Mouse (Mus musculus) embryonic facial prominence, embryonic 11.5 days (tissue): ENCODE data around the gene Map6. TPM values are rescaled to one million over a fixed set of nuclear protein-coding genes. Genes with fewer than 3 reads are reported as not detected.

Source experiments
- ATAC-seq: fragments of 200-750 bp; cut with Nextera tagmentation; replicated peaks from 2 replicates; pipeline ENCODE4 v1.8.0; 2017; ENCODE audit warnings: low read depth; ENCODE audit not compliant: insufficient number of reproducible peaks, low FRiP score, low TSS enrichment
- DNase-seq: peaks from one replicate; pipeline ENCODE4 v3.0.0-alpha.2; 2015; ENCODE audit warnings: low spot score
- H3K27ac ChIP-seq: fragments of 300-500 bp; sonication (generic); replicated peaks from 2 replicates; pipeline ENCODE4 v1.5.1; 2014; ENCODE audit warnings: mild to moderate bottlenecking, low read depth, low read length, control low read depth
- H3K27me3 ChIP-seq: fragments of 300-500 bp; sonication (generic); 2 replicates; pipeline ENCODE4 v1.6.1; 2014; ENCODE audit warnings: mild to moderate bottlenecking, low read length, moderate library complexity, mixed read lengths; ENCODE audit not compliant: control insufficient read depth, insufficient read depth
- H3K36me3 ChIP-seq: fragments of 300-500 bp; sonication (generic); replicated peaks from 2 replicates; pipeline ENCODE4 v1.6.1; 2014; ENCODE audit warnings: low read depth, mild to moderate bottlenecking, low read length, moderate library complexity, mixed read lengths; ENCODE audit not compliant: control insufficient read depth, insufficient read depth
- H3K4me1 ChIP-seq: fragments of 300-500 bp; sonication (generic); 2 replicates; pipeline ENCODE4 v1.6.1; 2014; ENCODE audit warnings: low read length, mixed read lengths; ENCODE audit not compliant: control insufficient read depth, insufficient read depth
- H3K4me2 ChIP-seq: fragments of 300-500 bp; sonication (generic); 2 replicates; pipeline ENCODE4 v1.6.1; 2014; ENCODE audit warnings: low read depth, mild to moderate bottlenecking, control low read depth, low read length, moderate library complexity
- H3K4me3 ChIP-seq: fragments of 300-500 bp; sonication (generic); 2 replicates; pipeline ENCODE4 v1.5.1; 2014; ENCODE audit warnings: low read depth, low read length, control low read depth
- H3K9ac ChIP-seq: fragments of 300-500 bp; sonication (generic); replicated peaks from 2 replicates; pipeline ENCODE4 v1.6.1; 2014; ENCODE audit warnings: mild to moderate bottlenecking, control low read depth, low read length
- H3K9me3 ChIP-seq: fragments of 300-500 bp; sonication (generic); replicated peaks from 2 replicates; pipeline ENCODE4 v1.6.1; 2016; ENCODE audit warnings: mild to moderate bottlenecking, low read length, inconsistent platforms, mixed read lengths; ENCODE audit not compliant: control insufficient read depth
- WGBS: fragments of 180-500 bp; shearing (Covaris S2); extraction: QIAGEN DNeasy Blood & Tissue Kit; methylation state at CpG from one replicate; pipeline ENCODE4 v1.1.7; 2014; 5-methylcytosine and 5-hydroxymethylcytosine counted together
- polyA plus RNA-seq: library from polyadenylated mRNA; unstranded; fragments of >200 nt; fragmentation: Nextera tagmentation; extraction: Ambion mirVana; gene quantifications from 2 replicates; pipeline ENCODE4 v1.2.1, GENCODE M21; 2014

Map6 gene
- polyA plus RNA-seq, 1 experiment from 2014 or later, result 8.9 TPM

GRCm38 (mm10) chr7:99230061-99230747, 37.0 kb upstream of the Map6 start:
- H3K36me3 ChIP-seq, result no peaks in the 10 kb centered on the region
- ATAC-seq (no peak), DNase-seq (no peak)
- WGBS, result 68% methylated on average over 7 of the region's 7 CpGs
- H3K4me2 ChIP-seq, result no peak overlapping the region
- H3K9me3 ChIP-seq, result no peaks in the 10 kb centered on the region
- H3K9ac ChIP-seq, result no peak overlapping the region
- H3K4me1 ChIP-seq, result no peaks in the 10 kb centered on the region
- no peak overlapping the region for H3K4me3 ChIP-seq
- no peaks in the 10 kb centered on the region for H3K27me3 ChIP-seq
- H3K27ac ChIP-seq, result no peak overlapping the region

DNA sequence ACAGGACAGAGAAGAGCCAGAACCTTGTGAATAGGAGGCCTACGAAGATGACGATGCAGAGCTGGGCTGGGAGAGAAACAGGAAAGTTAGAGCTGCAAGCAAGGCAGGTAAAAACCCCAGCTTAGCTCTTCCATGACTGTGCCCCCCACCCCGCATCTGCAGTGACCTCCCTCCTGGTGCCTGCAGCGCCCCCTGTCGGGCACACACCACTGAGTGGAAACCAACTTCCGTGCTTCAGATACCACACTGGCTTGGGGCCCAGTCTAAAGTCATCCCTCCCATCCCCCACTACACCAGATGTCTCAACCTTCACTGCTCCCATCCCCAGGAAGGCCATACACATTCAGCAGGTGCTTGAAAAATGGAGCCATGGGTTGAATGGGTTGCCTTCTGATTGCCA, 34.7 kb upstream of the Map6 start:
- ATAC-seq, result no peak
- no peak for DNase-seq
- no peaks in the 10 kb centered on the region for H3K27me3 ChIP-seq
- H3K9me3 ChIP-seq, result no peaks in the 10 kb centered on the region
- no peak overlapping the region for H3K27ac ChIP-seq
- 70% methylated on average over 6 of the region's 6 CpGs for WGBS
- no peak overlapping the region for H3K4me3 ChIP-seq
- peaks cover 2% of the 10 kb centered on the region; the same call in 1 of the 2 replicates for H3K4me1 ChIP-seq
- no peaks in the 10 kb centered on the region for H3K36me3 ChIP-seq
- no peak overlapping the region for H3K4me2 ChIP-seq
- H3K9ac ChIP-seq, result no peak overlapping the region

- no peaks in the 10 kb centered on the region for H3K27me3 ChIP-seq
- no peaks in the 10 kb centered on the region for H3K9me3 ChIP-seq
- H3K27ac ChIP-seq, result no peak overlapping the region
- 37% methylated on average over 2 of the region's 2 CpGs for WGBS
- peaks cover 2% of the 10 kb centered on the region; the same call in 1 of the 2 replicates for H3K4me1 ChIP-seq
- H3K4me2 ChIP-seq, result no peak overlapping the region
- H3K9ac ChIP-seq, result no peak overlapping the region
- no peak overlapping the region for H3K4me3 ChIP-seq
- DNase-seq, result no peak
- no peaks in the 10 kb centered on the region for H3K36me3 ChIP-seq
- no peak for ATAC-seq
Measured at GRCm38 (mm10) chr7:99234916-99235315, 32.3 kb upstream of the Map6 start.

- Histone ChIP-seq H3K9me3 (no peaks in the 10 kb centered on the region), H3K4me2 (no peak overlapping the region), H3K27me3 (no peaks in the 10 kb centered on the region), H3K4me3 (no peak overlapping the region), H3K27ac (0 out of 2 replicates have a peak overlapping the region, but pooled peaks have one; percentile 28), H3K4me1 (peaks cover 2% of the 10 kb centered on the region; the same call in 1 of the 2 replicates), H3K9ac (no peak overlapping the region), H3K36me3 (no peaks in the 10 kb centered on the region)
- WGBS, result 40% methylated on average over 2 of the region's 2 CpGs
- peak; percentile 86 for DNase-seq
- no peak for ATAC-seq
Measured at GRCm38 (mm10) chr7:99235657-99236056, 31.6 kb upstream of the Map6 start.

GRCm38 (mm10) chr7:99236888-99237660, 30.2 kb upstream of the Map6 start:
- H3K4me2 ChIP-seq, result no peak overlapping the region; the same call in none of the 2 replicates
- WGBS, result 15% methylated on average over 8 of the region's 8 CpGs
- peak; percentile 57 for DNase-seq
- peaks cover 2% of the 10 kb centered on the region; the same call in 1 of the 2 replicates for H3K4me1 ChIP-seq
- no peaks in the 10 kb centered on the region for H3K27me3 ChIP-seq
- no peaks in the 10 kb centered on the region for H3K36me3 ChIP-seq
- no peaks in the 10 kb centered on the region for H3K9me3 ChIP-seq
- H3K9ac ChIP-seq, result no peak overlapping the region
- H3K27ac ChIP-seq, result no peak overlapping the region
- ATAC-seq, result no peak
- H3K4me3 ChIP-seq, result no peak overlapping the region

DNA sequence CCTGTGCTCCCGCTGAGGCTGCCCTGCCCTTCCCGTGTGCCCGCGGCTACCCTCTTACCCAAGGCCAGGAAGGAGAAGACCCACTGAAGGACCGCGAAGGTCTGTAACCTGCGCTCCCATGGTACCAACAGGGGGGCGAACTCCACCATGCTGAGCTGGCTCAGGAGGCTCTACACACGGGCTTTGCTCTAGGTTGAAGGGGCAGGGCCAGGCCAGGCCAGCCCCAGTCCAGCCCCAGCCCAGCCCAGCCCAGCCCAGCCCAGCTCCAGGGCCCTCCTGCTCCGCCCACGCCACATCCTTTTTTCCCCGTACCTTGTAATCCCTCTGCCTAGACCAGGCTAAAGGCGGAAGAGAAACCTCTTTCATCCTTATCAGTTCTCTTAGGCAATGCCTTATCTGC, 28.8 kb upstream of the Map6 start, which contains the start of gene Mogat2:
Gene Mogat2, minus strand, starts transcription at position 203 of the 400 bp plus-strand sequence.
- Histone ChIP-seq H3K4me2 (peak within 1 kb of the TSS; percentile 34), H3K9me3 (no peaks in the 10 kb centered on the region), H3K9ac (peak within 1 kb of the TSS; percentile 6; the same call in 1 of the 2 replicates), H3K4me3 (peak within 1 kb of the TSS; percentile 22), H3K27me3 (no peaks in the 10 kb centered on the region), H3K36me3 (no peaks in the 10 kb centered on the region), H3K27ac (no peak within 1 kb of the TSS), H3K4me1 (peaks cover 2% of the 10 kb centered on the region; the same call in 1 of the 2 replicates)
- DNase-seq, result peak; percentile 48
- WGBS, result 4% methylated on average over 13 of the region's 13 CpGs
- ATAC-seq, result peak; percentile 49; the same call in 1 of the 2 replicates

GRCm38 (mm10) chr7:99242097-99242496, 25.1 kb upstream of the Map6 start:
- H3K36me3 ChIP-seq, result no peaks in the 10 kb centered on the region
- peaks cover 2% of the 10 kb centered on the region; the same call in 1 of the 2 replicates for H3K4me1 ChIP-seq
- no peak for ATAC-seq
- H3K4me2 ChIP-seq, result no peak overlapping the region
- H3K9me3 ChIP-seq, result no peaks in the 10 kb centered on the region
- no peak overlapping the region for H3K9ac ChIP-seq
- H3K27me3 ChIP-seq, result no peaks in the 10 kb centered on the region
- H3K27ac ChIP-seq, result no peak overlapping the region
- DNase-seq, result no peak
- WGBS, result 94% methylated on average over 11 of the region's 11 CpGs
- H3K4me3 ChIP-seq, result no peak overlapping the region
